Mouse (Mus musculus) liver, adult 2 months (tissue): ENCODE measurements around the gene Olfr642.

Experiments
- CTCF ChIP-seq: fragments of 200-500 bp; IDR thresholded peaks from 2 replicates; pipeline ENCODE4 v1.5.1; 2011; ENCODE audit warnings: low read depth, low read length, control low read depth
- POLR2A ChIP-seq: fragments of 200-500 bp; IDR thresholded peaks from 2 replicates; pipeline ENCODE4 v1.6.1; 2011; ENCODE audit warnings: low read length, control low read depth; ENCODE audit not compliant: insufficient read depth; ENCODE audit errors: extremely low read depth

- TF ChIP-seq CTCF (no peak), POLR2A (no peak)
Observed at GRCm38 (mm10) chr7:104017203-104017602, 35.3 kb downstream of the Olfr642 start, which contains the start of gene Olfr639.
